Mouse (Mus musculus) kidney, adult 9 months (tissue): ENCODE results near the gene Kcnq1.

Experiments used
- DNase-seq: peaks from one replicate; pipeline ENCODE4 v3.0.0; 2022

Gene Kcnq1

DNA sequence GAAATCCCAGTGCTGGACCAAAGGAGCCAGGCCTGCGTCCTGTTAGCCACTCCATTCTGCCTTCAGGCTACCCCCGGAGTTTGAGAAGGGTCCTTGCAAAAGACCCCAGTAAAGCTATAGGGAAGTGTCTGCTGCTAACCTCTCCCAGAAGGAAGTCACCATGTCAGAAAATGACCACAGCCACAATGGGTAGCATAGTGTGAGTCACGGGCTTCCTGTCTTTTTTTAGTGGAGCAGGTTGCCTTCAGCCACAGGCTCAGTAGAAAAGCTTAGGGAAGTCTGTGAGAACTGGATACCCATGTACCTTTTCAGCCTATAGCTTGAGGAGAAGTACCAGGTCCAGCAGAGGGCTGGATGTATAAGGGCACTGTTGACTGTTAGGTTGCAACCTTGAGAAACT, 267.1 kb downstream of the Kcnq1 start:
- no peak for DNase-seq

DNA sequence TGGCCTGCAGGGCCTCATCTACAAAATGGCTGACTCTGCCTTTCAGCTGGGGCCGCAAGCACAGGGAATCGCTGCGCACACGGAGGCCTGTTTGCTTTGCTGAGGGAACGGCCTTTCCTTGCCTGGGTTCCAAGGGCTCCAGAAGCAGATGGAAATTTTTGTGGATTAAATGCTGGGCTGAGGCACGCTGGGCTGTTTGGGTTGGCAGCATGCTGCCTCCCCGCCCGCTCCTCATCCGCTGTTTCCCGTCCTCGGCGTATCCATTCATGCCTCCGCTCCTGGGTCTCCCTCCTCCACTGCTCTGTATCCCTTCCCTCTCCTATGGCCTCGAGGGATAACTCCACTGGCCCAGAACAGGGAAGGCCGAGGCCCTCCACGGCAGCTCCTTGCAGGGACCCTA, 269.8 kb downstream of the Kcnq1 start:
- peak; percentile 14 for DNase-seq

GRCm38 (mm10) chr7:143380466-143381073, 274.4 kb downstream of the Kcnq1 start:
- DNase-seq: no peak

GRCm38 (mm10) chr7:143386632-143387031, 280.5 kb downstream of the Kcnq1 start:
- no peak for DNase-seq

DNA sequence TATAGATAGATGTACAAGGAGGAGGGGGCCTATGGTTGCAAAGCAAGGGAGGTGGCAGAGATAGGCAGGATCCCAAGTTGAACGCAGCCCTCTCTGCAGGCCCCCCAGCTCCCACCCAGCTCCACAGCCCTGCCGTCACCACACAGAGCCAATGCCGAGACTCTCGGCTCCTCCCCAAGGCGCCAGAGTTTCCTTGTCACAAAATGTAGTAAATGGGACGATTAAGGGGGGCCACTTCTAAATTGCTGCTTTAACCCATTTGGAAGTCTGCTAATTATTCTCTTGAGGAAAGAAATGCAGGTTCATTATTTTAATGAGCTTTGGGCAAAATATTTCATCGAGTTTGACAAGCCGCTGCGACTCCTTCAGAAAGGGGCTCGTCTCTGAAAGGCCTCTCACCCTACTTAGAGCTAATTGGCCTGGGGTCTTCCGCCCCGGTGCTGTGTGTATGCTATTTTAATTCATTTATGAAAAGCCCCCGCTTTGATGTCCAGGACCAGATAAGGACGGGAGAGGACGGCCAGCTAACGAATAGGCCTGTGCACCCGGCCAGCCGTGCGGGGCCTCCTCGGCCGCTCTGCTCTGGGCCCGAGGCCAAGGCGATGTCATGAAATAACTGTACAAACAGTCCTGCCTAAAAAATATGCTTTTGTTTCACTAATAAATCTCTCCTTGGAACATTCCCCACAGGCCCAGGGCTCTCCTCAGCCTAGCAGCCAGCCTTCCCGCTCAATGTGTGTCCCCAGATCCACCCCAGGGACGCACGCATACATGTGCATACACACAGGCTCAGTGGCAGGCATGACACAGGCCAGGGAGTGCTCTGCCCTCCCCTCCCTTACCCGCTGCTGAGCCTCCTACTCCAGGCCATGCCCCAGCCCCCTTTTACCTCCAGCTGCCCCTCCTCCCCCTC, 282.9 kb downstream of the Kcnq1 start:
- DNase-seq: peak; percentile 71

DNA sequence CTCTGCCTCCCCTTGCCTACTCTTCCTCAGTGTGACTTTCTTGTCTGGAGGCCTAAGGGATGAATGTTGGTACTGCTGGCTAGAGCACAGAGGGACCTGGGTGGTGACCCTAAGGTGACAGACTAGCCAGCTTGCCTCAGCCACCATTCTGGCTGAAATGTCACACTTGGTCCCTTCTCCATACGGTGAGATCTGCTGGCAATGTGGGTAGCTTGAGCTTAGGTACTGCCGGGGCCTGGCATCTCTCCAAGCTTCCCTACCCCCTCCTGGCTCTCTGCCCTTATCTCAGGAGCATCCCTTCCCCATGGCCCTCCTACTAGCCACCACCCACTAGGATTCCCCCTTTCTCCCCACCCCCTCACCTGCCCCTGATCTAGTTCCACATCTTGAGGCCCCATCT, 283.7 kb downstream of the Kcnq1 start:
- no peak for DNase-seq

GRCm38 (mm10) chr7:143390277-143390948, 284.3 kb downstream of the Kcnq1 start:
- no peak for DNase-seq

GRCm38 (mm10) chr7:143395113-143395563, 289.0 kb downstream of the Kcnq1 start:
- peak; percentile 23 for DNase-seq

DNA sequence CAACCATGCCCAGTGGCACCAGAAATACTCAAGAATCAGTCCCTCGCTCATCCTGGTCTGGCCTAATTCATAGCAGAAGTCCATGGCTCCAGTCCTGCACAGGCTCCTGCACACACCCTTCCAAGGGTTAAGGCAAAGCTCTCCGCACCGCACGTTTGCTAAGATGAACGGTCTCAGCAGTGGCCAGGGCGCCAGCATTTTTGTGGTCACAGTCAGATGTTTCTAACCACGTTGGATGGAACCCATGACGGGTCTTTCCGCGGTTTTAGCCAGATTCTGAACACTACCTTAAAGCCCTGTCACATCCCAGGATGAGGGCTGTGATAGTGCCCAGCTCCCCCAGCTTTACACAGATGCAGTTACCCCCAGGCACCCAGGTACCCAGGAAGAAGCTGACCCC, 293.6 kb downstream of the Kcnq1 start:
- DNase-seq: no peak

- no peak for DNase-seq
These were observed 294.4 kb downstream of the Kcnq1 start for GRCm38 (mm10) chr7:143400599-143400998.

DNA sequence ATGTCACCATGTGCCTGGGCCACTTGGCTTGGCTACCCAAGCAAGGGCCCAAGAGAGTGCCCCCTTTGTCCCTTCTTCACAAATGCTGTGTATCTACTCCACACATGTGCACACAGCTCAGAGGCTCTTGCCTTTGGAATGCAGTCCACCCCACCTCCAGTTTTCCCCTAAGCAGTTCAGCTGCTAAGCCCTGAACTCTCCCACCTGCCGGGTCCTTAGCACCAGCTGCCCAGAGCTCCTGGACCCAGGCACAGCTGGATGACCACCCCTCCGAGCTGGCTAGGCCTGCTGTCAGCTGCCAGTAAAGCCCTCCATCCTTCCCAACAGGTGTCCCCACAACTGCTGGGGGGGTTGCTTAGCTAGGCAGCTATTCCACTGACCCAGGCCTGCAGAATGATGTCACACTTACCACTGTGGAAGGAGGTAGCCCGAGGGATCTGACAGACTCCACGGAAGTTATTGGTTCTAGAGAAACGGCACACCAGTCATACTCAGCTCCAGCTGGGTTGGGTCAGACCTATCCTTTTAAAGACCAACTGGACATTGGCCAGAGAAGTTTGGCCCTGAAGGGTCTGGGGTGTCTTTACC, 295.4 kb downstream of the Kcnq1 start:
- no peak for DNase-seq

DNA sequence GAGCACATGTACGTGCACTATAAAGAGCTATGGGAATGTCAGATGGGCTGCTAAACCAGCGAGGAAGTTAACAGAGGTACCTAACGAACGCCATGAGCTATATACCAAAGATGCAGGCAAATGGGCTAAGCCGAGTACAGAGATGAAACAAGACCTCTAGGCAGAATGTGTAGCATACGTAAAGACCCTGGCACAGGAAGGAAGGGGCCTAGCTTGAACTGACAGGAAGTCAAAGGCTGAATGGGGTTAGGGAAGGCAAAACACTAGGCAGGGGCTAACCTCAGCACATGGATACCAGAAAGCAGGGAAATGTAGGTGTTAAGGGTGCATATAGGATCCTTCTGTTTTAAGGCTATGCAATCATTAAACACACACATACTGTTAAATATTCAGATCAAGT, 298.1 kb downstream of the Kcnq1 start:
- no peak for DNase-seq

DNA sequence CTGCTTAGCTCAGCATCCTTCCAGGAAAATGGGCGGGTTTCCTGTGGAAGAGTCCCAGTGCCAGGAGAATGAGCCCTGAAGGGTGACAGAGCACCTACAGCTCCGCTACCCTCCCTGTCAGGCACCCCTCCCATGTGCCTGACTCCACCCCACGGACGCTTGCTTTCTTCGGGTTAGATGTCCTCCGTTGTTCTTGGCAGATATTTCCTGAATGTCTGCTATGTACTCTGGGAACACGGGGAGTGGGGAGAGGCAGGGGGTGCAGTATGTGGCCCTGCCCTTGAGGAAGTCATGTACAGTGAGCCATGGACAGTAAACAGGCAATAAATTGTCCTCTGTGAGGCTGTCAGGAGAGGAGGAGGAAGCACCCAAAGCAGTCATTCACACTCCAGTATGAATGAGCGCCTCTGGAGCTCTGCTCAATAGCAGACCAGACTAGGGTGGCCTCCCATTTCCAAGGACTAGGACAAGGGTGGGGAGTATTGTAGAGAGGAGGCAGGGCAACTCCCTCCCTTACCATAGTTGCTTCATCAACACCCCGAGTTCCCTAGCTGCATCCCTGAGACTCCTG, 301.9 kb downstream of the Kcnq1 start:
- peak; percentile 66 for DNase-seq

GRCm38 (mm10) chr7:143408615-143409021, 302.5 kb downstream of the Kcnq1 start:
- DNase-seq: no peak

- DNase-seq: peak; percentile 28
These were observed 306.4 kb downstream of the Kcnq1 start for GRCm38 (mm10) chr7:143412606-143413005.

DNA sequence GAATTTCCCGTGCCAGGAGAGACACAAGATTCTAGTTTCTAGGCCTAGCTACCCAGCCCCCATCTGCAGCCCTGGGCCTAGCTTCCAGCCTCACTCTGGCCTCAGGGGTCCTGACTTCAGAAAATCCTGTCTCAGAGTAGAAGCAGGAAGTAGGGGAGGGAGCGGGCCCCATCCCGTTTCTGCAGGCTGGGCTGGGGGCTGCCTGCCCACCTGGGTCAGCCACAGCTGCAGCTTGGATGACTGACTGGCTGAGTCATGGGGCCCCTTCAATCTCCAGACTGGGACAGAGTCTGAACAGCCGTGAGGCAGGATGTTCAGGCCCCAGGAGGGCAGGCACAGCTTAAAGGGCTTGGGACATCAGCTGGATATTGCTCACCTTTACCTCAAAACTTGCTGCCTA, 308.9 kb downstream of the Kcnq1 start:
- DNase-seq: no peak

- no peak for DNase-seq
These were observed 310.2 kb downstream of the Kcnq1 start for GRCm38 (mm10) chr7:143416406-143416805.

DNA sequence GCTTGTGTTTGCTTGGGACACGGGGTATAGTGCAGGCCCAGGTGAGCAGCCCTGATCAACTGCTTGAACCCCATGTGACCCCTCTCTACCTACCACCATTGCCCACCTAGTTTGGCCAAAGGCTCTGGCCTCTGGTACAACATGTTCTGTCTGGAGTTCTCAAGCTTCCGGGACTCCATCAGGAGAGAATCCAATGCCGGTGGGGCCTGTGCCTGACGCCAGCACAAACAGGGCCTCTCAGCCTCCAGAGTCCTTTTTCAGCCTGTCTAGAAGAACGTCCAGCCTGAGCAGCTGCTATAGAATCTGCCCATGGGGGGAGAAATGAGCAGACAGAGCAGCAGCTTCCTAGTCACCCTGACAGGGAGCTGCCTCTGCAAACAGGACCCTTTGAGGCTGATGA, 311.7 kb downstream of the Kcnq1 start:
- no peak for DNase-seq

GRCm38 (mm10) chr7:143419585-143420160, 313.5 kb downstream of the Kcnq1 start:
- DNase-seq: peak; percentile 37

DNA sequence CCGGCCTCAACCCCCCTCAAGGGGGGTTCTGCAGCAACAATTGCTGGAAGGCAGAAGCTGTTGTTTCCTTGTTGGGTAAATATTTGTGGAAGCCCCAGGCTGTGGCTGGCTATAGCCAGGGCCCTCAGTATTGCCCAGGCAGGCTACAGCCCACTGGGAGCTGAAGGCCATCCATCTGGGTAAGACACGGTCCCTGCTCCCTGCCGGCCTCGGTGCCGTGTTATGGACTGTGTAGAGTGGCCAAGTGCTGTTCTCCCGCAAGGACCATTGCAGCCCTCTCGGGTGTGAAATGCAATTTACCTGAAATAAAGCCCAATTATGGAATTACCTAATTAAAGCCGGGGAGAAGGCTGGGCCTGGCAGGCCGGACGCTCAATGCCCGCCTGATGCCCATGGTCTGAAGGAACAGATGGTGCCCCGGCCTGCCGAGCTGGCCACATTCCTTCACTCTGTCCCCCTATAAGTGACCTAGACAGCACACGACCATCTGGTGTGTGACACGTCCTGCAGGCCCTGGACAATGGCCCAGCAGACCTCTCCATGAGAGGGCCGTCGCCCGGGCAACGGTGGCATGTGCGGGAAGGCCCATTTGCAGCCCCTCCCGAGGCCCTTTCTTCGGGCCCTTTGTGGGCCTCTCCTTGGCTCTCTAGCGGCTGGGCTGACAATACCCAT, 322.1 kb downstream of the Kcnq1 start:
- no peak for DNase-seq

DNA sequence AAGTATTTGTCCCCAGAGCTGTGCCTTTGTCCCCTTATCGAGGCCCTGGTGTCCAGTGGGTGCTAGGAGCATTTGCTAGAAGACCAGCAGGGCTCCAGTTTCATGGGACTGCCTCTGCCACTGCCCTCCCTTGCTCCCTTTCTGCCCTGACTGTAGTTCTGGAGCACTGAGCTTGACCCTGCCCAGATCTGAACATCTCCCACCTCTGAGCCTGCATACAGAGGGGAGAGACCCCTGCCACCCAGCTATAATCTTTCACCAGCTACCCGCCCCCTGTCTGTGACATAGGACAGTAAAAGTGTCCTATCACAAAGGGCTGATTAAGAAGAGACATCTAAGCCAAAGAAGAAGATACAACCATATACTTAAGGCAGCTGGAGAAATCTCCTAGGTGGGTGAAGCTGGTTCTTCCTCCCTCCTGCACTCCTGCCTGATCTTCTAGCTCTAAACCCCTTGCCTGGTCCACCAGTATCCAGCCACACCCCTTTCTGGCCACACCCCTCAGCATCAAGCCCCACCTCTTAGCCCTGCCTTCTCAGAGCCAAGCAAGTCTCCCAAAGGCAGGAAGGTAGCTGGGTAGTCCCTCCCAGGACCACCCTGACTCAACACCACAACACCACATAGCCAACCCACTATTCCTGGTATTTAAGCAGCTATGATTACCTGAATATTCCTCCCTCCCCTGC, 322.8 kb downstream of the Kcnq1 start:
- DNase-seq: no peak
